Mouse (Mus musculus) lung, embryonic 16.5 days (tissue): ENCODE measurements around the gene Numb. TPM values are rescaled to one million over a fixed set of nuclear protein-coding genes. Genes with fewer than 3 reads are reported as not detected.

Experiments used
- ATAC-seq: fragments of 200-750 bp; cut with Nextera tagmentation; 2 replicates; pipeline ENCODE4 v1.8.0; 2017; ENCODE audit warnings: low read depth, mild to moderate bottlenecking, moderate library complexity
- H3K27ac ChIP-seq: fragments of 300-500 bp; sonication (generic); 2 replicates; pipeline ENCODE4 v1.5.1; 2014; ENCODE audit warnings: mild to moderate bottlenecking, control low read depth, low read length
- H3K27me3 ChIP-seq: fragments of 300-500 bp; sonication (generic); 2 replicates; pipeline ENCODE4 v1.6.1; 2014; ENCODE audit warnings: low read depth, low read length, mixed read lengths; ENCODE audit not compliant: control insufficient read depth, insufficient read depth
- H3K36me3 ChIP-seq: fragments of 300-500 bp; sonication (generic); 2 replicates; pipeline ENCODE4 v1.6.1; 2014; ENCODE audit warnings: low read length; ENCODE audit not compliant: control insufficient read depth, insufficient read depth
- H3K4me1 ChIP-seq: fragments of 300-500 bp; sonication (generic); replicated peaks from 2 replicates; pipeline ENCODE4 v1.6.1; 2014; ENCODE audit warnings: low read length, mixed read lengths; ENCODE audit not compliant: control insufficient read depth, insufficient read depth
- H3K4me2 ChIP-seq: fragments of 300-500 bp; sonication (generic); 2 replicates; pipeline ENCODE4 v1.6.1; 2014; ENCODE audit warnings: low read depth, low read length, control low read depth
- H3K4me3 ChIP-seq: fragments of 300-500 bp; sonication (generic); 2 replicates; pipeline ENCODE4 v1.5.1; 2014; ENCODE audit warnings: mild to moderate bottlenecking, low read length, control low read depth
- H3K9ac ChIP-seq: fragments of 300-500 bp; sonication (generic); 2 replicates; pipeline ENCODE4 v1.6.1; 2014; ENCODE audit warnings: low read length, control low read depth
- H3K9me3 ChIP-seq: fragments of 300-500 bp; sonication (generic); 2 replicates; pipeline ENCODE4 v1.6.1; 2016; ENCODE audit warnings: low read length; ENCODE audit not compliant: control insufficient read depth
- WGBS: fragments of 180-500 bp; shearing (Covaris S2); extraction: QIAGEN DNeasy Blood & Tissue Kit; methylation state at CpG from one replicate; pipeline ENCODE4 v1.1.7; 2014; 5-methylcytosine and 5-hydroxymethylcytosine counted together
- polyA plus RNA-seq: library from polyadenylated mRNA; unstranded; fragments of >200 nt; fragmentation: Nextera tagmentation; extraction: Ambion mirVana; gene quantifications from 2 replicates; pipeline ENCODE4 v1.2.1, GENCODE M21; 2015

Numb gene
- polyA plus RNA-seq = 46.1 and 46.6 TPM in 2 replicates

- Histone ChIP-seq H3K9ac (peak within 1 kb of the TSS; percentile 88), H3K27ac (peak within 1 kb of the TSS; percentile 88), H3K9me3 (no peaks in the 10 kb centered on the region), H3K4me3 (peak within 1 kb of the TSS; percentile 82), H3K36me3 (no peaks in the 10 kb centered on the region), H3K4me1 (peaks cover 24% of the 10 kb centered on the region), H3K4me2 (peak within 1 kb of the TSS; percentile 86), H3K27me3 (no peaks in the 10 kb centered on the region)
- WGBS = 0% methylated on average over 50 of the region's 63 CpGs
- ATAC-seq = peak; percentile 99
These were observed at the start of gene Numb for GRCm38 (mm10) chr12:83921535-83922381. TSS of gene Numb (minus strand) at chr12:83921934.

GRCm38 (mm10) chr12:83965235-83965634, 43.5 kb upstream of the Numb start:
- Histone ChIP-seq H3K4me1 (no peaks in the 10 kb centered on the region), H3K27me3 (no peaks in the 10 kb centered on the region), H3K27ac (no peak overlapping the region; the same call in 1 of the 2 replicates), H3K36me3 (no peaks in the 10 kb centered on the region), H3K9ac (no peak overlapping the region), H3K4me2 (0 out of 2 replicates have a peak overlapping the region, but pooled peaks have one; percentile 17), H3K9me3 (no peaks in the 10 kb centered on the region), H3K4me3 (no peak overlapping the region)
- WGBS = 47% methylated on average over 6 of the region's 7 CpGs
- peak; percentile 96 for ATAC-seq

GRCm38 (mm10) chr12:83958278-83958677, 36.5 kb upstream of the Numb start:
- no peaks in the 10 kb centered on the region for H3K27me3 ChIP-seq
- no peaks in the 10 kb centered on the region for H3K9me3 ChIP-seq
- peaks cover 4% of the 10 kb centered on the region for H3K4me1 ChIP-seq
- H3K36me3 ChIP-seq = no peaks in the 10 kb centered on the region
- no peak overlapping the region for H3K9ac ChIP-seq
- 90% methylated on average over 9 of the region's 9 CpGs for WGBS
- no peak for ATAC-seq
- no peak overlapping the region for H3K4me2 ChIP-seq
- no peak overlapping the region for H3K4me3 ChIP-seq
- H3K27ac ChIP-seq = no peak overlapping the region

DNA sequence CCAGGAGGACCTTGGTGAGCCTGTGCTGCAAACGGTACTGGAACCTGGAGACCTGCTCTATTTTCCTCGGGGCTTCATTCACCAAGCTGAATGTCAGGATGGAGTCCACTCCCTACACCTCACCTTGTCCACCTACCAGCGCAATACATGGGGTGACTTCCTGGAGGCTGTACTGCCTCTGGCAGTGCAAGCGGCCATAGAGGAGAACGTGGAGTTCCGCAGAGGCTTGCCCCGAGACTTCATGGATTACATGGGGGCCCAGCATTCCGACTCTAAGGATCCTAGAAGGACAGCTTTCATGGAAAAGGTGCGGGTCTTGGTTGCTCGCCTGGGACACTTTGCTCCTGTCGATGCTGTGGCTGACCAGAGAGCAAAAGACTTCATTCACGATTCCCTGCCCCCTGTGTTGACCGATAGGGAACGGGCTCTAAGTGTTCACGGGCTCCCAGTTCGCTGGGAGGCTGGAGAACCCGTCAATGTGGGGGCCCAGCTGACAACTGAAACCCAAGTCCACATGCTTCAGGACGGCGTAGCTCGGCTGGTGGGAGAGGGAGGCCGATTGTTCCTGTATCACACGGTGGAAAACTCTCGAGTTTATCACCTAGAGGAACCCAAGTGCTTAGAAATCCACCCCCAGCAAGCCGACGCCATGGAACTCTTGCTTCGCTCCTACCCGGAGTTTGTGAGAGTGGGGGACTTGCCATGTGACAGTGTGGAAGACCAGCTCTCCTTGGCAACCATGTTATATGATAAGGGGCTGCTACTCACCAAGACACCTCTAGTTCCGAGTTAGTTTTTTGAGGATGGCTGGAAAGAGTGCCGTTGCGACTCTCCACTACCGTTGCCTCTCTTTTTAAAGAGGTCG, 30.2 kb upstream of the Numb start:
- no peak overlapping the region; the same call in 1 of the 2 replicates for H3K27ac ChIP-seq
- H3K9me3 ChIP-seq = 0 out of 2 replicates have a peak, but pooled peaks cover 5% of the 10 kb centered on the region
- H3K9ac ChIP-seq = peak overlapping the region; percentile 88
- 42% methylated on average over 32 of the region's 32 CpGs for WGBS
- H3K27me3 ChIP-seq = no peaks in the 10 kb centered on the region
- H3K4me1 ChIP-seq = peaks cover 19% of the 10 kb centered on the region
- peak overlapping the region; percentile 98 for H3K4me2 ChIP-seq
- no peaks in the 10 kb centered on the region for H3K36me3 ChIP-seq
- ATAC-seq = no peak
- peak overlapping the region; percentile 92 for H3K4me3 ChIP-seq

DNA sequence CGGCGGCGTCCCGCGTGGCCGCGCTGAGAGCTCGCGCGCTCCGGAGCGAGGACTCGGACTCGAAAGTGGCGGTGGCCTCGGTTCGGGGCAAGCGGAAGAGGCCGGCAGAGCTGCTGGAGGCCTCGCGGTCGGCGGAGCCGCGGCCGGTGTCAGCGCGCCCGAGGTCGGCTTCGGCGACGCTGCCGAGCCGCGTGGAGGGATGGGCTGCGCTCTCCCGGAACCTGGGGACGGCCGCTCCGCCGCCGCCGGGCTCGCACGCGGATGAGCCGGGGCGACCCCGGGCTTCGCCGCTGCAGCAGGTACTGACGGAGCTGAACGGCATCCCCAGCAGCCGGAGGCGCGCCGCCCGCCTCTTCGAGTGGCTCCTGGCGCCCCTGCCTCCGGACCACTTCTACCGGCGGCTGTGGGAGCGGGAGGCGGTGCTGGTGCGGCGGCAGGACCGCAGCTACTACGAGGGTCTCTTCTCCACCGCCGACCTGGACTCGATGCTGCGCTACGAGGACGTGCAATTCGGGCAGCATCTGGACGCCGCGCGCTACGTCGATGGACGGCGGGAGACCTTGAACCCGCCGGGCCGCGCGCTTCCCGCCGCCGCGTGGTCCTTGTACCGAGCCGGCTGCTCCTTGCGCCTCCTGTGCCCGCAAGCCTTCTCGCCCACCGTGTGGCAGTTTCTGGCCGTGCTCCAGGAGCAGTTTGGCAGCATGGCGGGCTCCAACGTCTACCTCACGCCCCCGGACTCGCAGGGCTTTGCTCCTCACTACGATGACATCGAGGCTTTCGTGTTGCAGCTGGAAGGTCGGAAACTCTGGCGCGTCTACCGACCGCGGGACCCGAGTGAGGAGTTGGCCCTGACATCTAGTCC, 29.3 kb upstream of the Numb start:
- Histone ChIP-seq H3K4me1 (peaks cover 19% of the 10 kb centered on the region), H3K9ac (peak overlapping the region; percentile 88), H3K4me3 (peak overlapping the region; percentile 92), H3K36me3 (no peaks in the 10 kb centered on the region), H3K27me3 (no peaks in the 10 kb centered on the region), H3K4me2 (peak overlapping the region; percentile 98), H3K9me3 (0 out of 2 replicates have a peak, but pooled peaks cover 5% of the 10 kb centered on the region), H3K27ac (peak overlapping the region; percentile 79)
- ATAC-seq = peak; percentile 58
- WGBS = under 1% methylated on average over 111 of the region's 116 CpGs

DNA sequence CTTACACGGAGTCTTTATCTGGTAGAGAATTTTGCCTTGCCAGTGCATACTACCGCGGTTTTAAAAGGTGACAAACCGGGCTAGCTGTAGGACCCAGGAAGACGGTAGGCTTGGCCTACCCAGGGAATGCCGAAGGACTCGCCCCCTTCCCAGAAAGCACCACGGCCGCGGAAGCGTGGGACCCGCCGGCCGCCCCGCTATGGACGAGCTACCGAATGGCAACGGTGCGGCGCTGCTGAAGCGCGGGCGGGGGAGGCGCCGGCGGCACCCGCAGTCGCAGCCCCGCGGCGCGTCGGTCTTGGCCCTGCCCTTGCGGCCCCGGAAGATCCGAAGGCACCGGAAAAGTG, 28.7 kb upstream of the Numb start, which contains the start of gene Riox1:
Riox1 (plus strand) TSS at position 116 of the 347 bp plus-strand sequence.
- Histone ChIP-seq H3K36me3 (no peaks in the 10 kb centered on the region), H3K4me3 (peak within 1 kb of the TSS; percentile 92), H3K9ac (peak within 1 kb of the TSS; percentile 88), H3K9me3 (0 out of 2 replicates have a peak, but pooled peaks cover 5% of the 10 kb centered on the region), H3K27ac (peak within 1 kb of the TSS; percentile 79), H3K27me3 (no peaks in the 10 kb centered on the region), H3K4me2 (peak within 1 kb of the TSS; percentile 98), H3K4me1 (peaks cover 19% of the 10 kb centered on the region)
- ATAC-seq = peak; percentile 94
- under 1% methylated on average over 37 of the region's 37 CpGs for WGBS

- Histone ChIP-seq H3K9me3 (0 out of 2 replicates have a peak, but pooled peaks cover 5% of the 10 kb centered on the region), H3K4me1 (peaks cover 19% of the 10 kb centered on the region), H3K27me3 (no peaks in the 10 kb centered on the region), H3K27ac (peak overlapping the region; percentile 11; the same call in 1 of the 2 replicates), H3K36me3 (no peaks in the 10 kb centered on the region), H3K9ac (peak overlapping the region; percentile 88), H3K4me3 (peak overlapping the region; percentile 92), H3K4me2 (peak overlapping the region; percentile 98)
- 22% methylated on average over 11 of the region's 11 CpGs for WGBS
- ATAC-seq = no peak
These were observed 28.2 kb upstream of the Numb start for GRCm38 (mm10) chr12:83949776-83950492.

DNA sequence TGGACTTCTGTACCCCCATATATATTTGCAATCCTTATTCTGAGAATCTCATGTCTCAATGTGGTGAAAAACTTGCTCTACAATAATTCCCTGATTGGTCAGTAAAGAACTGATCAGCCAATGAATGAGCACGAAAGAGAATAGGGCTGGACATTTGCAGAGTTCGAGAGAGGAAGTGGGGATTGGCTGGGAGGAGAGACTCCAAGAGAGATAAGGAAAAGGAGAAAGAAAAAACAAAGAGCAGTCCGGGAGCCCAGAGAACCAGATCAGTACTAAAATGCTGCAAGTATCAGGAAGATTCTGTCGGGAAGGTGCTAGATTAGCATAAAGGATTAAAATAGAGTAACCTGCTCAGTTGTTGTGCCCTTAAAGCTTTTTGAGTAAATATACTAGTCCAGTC, 27.3 kb upstream of the Numb start:
- WGBS = 59% methylated on average over 4 of the region's 4 CpGs

More for the DNA sequence above, 27.3 kb upstream of the Numb start:
- no peak overlapping the region for H3K9ac ChIP-seq
- no peaks in the 10 kb centered on the region for H3K27me3 ChIP-seq
- ATAC-seq = no peak
- H3K4me3 ChIP-seq = no peak overlapping the region
- H3K27ac ChIP-seq = no peak overlapping the region
- H3K36me3 ChIP-seq = no peaks in the 10 kb centered on the region
- H3K4me2 ChIP-seq = no peak overlapping the region
- H3K9me3 ChIP-seq = 0 out of 2 replicates have a peak, but pooled peaks cover 5% of the 10 kb centered on the region
- peaks cover 19% of the 10 kb centered on the region for H3K4me1 ChIP-seq
